Mouse (Mus musculus) left cerebral cortex, postnatal 14 days (tissue): ENCODE measurements at regions not wholly inside any gene's neighbourhood (a gene's known extent, or its start where the extent isn't known, plus 50 kb on each side); places are given as distances from the start of the nearest gene placed in this dataset.

Source experiments
- DNase-seq, 2 experiments: peaks; one replicate each; pipeline ENCODE4 v3.0.0; 2021 to 2022; ENCODE audit warnings: low spot score in 2 of 2, mixed read lengths in 1 of 2
- intact Hi-C: fragments of 180-260 bp; cut with DNase I; formaldehyde crosslinking; loops from one replicate; pipeline ENCODE4 v1.15.1; 2025

- DNase-seq: no peak
- intact Hi-C loops: loop anchor here (5.0 kb wide), 1 partner anchor 70 kb away; the partner anchor contains the start of gene Itgb2l
Observed at GRCm38 (mm10) chr16:96372021-96372751, 71.2 kb downstream of the Itgb2l start.

DNA sequence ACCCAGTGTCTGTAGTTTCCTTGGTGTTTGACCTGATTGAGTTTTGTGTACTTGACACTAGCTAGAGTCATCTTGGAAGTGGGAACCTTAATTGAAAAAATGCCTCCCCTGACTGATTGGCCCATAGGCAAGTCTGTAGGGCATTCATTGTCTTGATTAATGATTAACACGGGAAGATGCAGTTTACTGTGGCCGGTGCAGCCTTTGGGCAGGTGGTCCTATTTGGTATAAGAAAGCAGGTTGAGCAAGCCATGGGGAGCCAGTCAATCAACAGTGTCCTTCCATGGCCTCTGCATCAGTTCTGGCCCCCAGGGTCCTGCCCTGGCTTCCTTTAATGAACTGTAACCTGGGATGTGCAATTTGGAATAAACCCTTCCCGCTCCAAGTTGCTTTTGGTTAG, 72.3 kb downstream of the Itgb2l start:
- no peak for DNase-seq
- intact Hi-C loops: loop anchor here (5.0 kb wide), 1 partner anchor 71 kb away; the partner anchor contains the start of gene Itgb2l

DNA sequence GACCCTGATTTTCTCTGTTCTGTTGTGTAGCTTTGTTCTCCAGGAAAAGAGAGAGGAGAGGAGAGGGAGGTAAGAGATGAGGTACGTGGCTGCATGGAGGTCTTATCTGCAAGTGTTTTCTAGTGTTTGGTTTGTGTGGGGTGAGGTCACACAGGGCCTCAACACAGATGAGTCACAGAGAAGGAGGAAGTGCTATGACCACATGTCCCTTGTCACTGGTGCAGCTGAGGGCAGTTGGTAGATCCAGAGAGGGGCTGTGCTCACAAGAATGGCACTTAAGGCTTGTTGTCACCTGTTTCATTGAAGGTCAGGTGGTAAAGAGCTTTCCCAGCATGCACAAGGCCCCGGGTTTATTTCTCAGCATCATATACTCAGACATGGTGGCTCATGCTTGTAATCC, 73.2 kb downstream of the Itgb2l start:
- intact Hi-C loops: loop anchor here (5.0 kb wide), 1 partner anchor 72 kb away; the partner anchor contains the start of gene Itgb2l
- DNase-seq: no peak
